Mouse (Mus musculus) ovary, adult 18-20 months (tissue): Measurements from ENCODE around the gene Gm47841.

ENCODE experiments used
- DNase-seq: peaks from one replicate; pipeline ENCODE4 v3.0.0; 2022; ENCODE audit warnings: low spot score, mixed read lengths

The Gm47841 gene

GRCm38 (mm10) chr15:101042613-101043012, 4.6 kb downstream of the Gm47841 start:
- no peak for DNase-seq

GRCm38 (mm10) chr15:101041966-101042365, 5.2 kb downstream of the Gm47841 start:
- DNase-seq = no peak

GRCm38 (mm10) chr15:101039651-101040050, 7.5 kb downstream of the Gm47841 start:
- no peak for DNase-seq

- DNase-seq = no peak
Measured at GRCm38 (mm10) chr15:101028960-101029359, 18.2 kb downstream of the Gm47841 start.

GRCm38 (mm10) chr15:101011352-101011751, 35.8 kb downstream of the Gm47841 start:
- no peak for DNase-seq

GRCm38 (mm10) chr15:101008386-101009010, 38.7 kb downstream of the Gm47841 start:
- no peak for DNase-seq

- DNase-seq = no peak
Measured at GRCm38 (mm10) chr15:101007236-101007635, 40.0 kb downstream of the Gm47841 start.

GRCm38 (mm10) chr15:101006251-101007040, 40.8 kb downstream of the Gm47841 start:
- peak; percentile 9 for DNase-seq

GRCm38 (mm10) chr15:101005717-101006116, 41.5 kb downstream of the Gm47841 start:
- DNase-seq = no peak

- DNase-seq = no peak
Measured at GRCm38 (mm10) chr15:101004538-101004937, 42.7 kb downstream of the Gm47841 start.

GRCm38 (mm10) chr15:101002466-101002865, 44.7 kb downstream of the Gm47841 start:
- DNase-seq = no peak

- DNase-seq = no peak
Measured at GRCm38 (mm10) chr15:101001685-101002084, 45.5 kb downstream of the Gm47841 start.

- DNase-seq = no peak
Measured at GRCm38 (mm10) chr15:100997090-100997489, 50.1 kb downstream of the Gm47841 start.
